Mouse (Mus musculus): Measurements from ENCODE around the gene Psmb3.

GRCm38 (mm10) chr11:97721338-97721737, 18.1 kb downstream of the Psmb3 start:
- TF ChIP-seq POLR2A (IDR thresholded peaks at IDR 0.05; ENCODE audit: borderline replicate concordance, extremely low read depth, low read depth, low read length) (no peak), CTCF (IDR thresholded peaks at IDR 0.05; ENCODE audit: insufficient read depth, low read length) (no peak)

Data from lung, adult 2 months (tissue).